Mouse (Mus musculus): ENCODE data around the gene Npb.

DNA sequence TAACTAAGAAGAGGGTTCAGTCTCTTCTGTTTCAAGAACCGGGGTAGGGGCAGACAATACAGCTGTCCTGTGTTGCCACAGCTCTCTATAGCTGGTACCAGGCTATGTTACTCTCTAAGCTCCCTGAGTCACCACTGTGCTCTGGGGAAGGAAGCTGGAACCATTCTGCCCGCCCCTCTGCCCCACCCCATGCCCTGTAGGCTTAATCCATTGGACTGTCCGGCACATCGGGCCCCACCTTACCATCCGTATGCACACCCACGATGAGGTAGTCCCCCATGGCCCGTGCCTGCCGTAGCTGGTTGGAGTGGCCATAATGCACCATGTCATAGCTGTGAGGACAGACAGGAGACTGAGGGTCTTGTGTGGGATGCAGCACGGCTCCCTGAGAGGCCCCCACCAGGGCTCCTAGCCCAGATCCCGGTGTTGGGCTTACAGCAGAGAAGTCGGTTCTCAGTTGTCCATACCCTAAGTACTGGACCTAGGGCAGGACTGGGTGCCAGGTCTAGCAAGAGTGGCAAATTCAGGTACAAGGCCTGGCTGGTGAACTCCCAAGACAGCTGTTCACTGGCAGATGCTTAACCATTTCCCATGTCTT is 7.4 kb downstream of the Npb start:
- TF ChIP-seq CTCF (IDR thresholded peaks at IDR 0.05) (no peak), EP300 (IDR thresholded peaks at IDR 0.05) (no peak)

Data from lung, postnatal 0 days (tissue).